Mouse (Mus musculus) hindbrain, embryonic 12.5 days (tissue): ENCODE measurements around the gene Bpifb2. TPM values are rescaled to one million over a fixed set of nuclear protein-coding genes. Genes with fewer than 3 reads are reported as not detected.
"Not testable (repeated sequence)": the region's sequence is repeated elsewhere in the genome, so short reads cannot be mapped to it uniquely, and the experiment has no call there.

Experiments
- ATAC-seq: fragments of 200-750 bp; cut with Nextera tagmentation; 2 replicates; pipeline ENCODE4 v1.8.0; 2017; ENCODE audit warnings: moderate TSS enrichment; ENCODE audit not compliant: low FRiP score
- H3K27ac ChIP-seq: fragments of 300-500 bp; sonication (generic); 2 replicates; pipeline ENCODE4 v1.5.1; 2016; ENCODE audit warnings: mild to moderate bottlenecking
- H3K27me3 ChIP-seq: fragments of 300-500 bp; sonication (generic); 2 replicates; pipeline ENCODE4 v1.6.1; 2016; ENCODE audit warnings: mild to moderate bottlenecking
- H3K36me3 ChIP-seq: fragments of 300-500 bp; sonication (generic); 2 replicates; pipeline ENCODE4 v1.6.1; 2016; ENCODE audit warnings: mild to moderate bottlenecking
- H3K4me1 ChIP-seq: fragments of 300-500 bp; sonication (generic); 2 replicates; pipeline ENCODE4 v1.6.1; 2016
- H3K4me2 ChIP-seq: fragments of 300-500 bp; sonication (generic); replicated peaks from 2 replicates; pipeline ENCODE4 v1.6.1; 2016; ENCODE audit warnings: mild to moderate bottlenecking
- H3K4me3 ChIP-seq: fragments of 300-500 bp; sonication (generic); 2 replicates; pipeline ENCODE4 v1.5.1; 2016; ENCODE audit warnings: mild to moderate bottlenecking
- H3K9ac ChIP-seq: fragments of 300-500 bp; sonication (generic); 2 replicates; pipeline ENCODE4 v1.6.1; 2016; ENCODE audit warnings: mild to moderate bottlenecking, moderate library complexity
- H3K9me3 ChIP-seq: fragments of 300-500 bp; sonication (generic); replicated peaks from 2 replicates; pipeline ENCODE4 v1.6.1; 2016; ENCODE audit warnings: mild to moderate bottlenecking
- WGBS: fragments of 180-500 bp; shearing (Covaris S2); methylation state at CpG from one replicate; pipeline ENCODE4 v1.1.7; 2016; 5-methylcytosine and 5-hydroxymethylcytosine counted together
- polyA plus RNA-seq: library from polyadenylated mRNA; unstranded; fragments of >200 nt; fragmentation: Nextera tagmentation; extraction: Ambion mirVana; gene quantifications from 2 replicates; pipeline ENCODE4 v1.2.1, GENCODE M21; 2016

The Bpifb2 gene
- polyA plus RNA-seq, result not detected in 2 replicates

GRCm38 (mm10) chr2:153874745-153875144 lies at the start of gene Bpifb2:
Gene Bpifb2 (plus strand): TSS chr2:153875045.
- H3K27me3 ChIP-seq, result no peaks in the 10 kb centered on the region; the same call in 1 of the 2 replicates
- WGBS, result 73% methylated on average over 9 of the region's 9 CpGs
- no peaks in the 10 kb centered on the region for H3K36me3 ChIP-seq
- no peak within 1 kb of the TSS for H3K27ac ChIP-seq
- H3K4me2 ChIP-seq, result no peak within 1 kb of the TSS
- no peaks in the 10 kb centered on the region for H3K4me1 ChIP-seq
- no peak for ATAC-seq
- H3K9ac ChIP-seq, result no peak within 1 kb of the TSS
- H3K9me3 ChIP-seq, result no peaks in the 10 kb centered on the region
- H3K4me3 ChIP-seq, result no peak within 1 kb of the TSS

DNA sequence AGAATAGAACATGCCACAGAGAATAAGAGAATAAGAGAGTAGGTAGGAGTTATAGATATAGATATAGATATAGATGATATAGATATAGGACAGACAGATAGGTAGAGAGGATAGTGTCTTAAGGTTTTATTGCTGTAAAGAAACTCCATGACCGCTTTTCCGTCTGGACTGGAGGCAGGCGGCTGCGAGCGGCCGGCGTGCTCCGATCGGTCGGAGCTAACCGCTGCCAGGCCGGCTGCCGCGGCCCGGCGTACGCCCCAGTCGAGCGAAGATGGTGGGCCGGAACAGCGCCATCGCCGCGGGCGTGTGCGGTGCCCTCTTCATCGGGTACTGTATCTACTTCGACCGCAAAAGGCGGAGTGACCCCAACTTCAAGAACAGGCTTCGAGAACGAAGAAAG lies 48.9 kb upstream of the Bpifb2 start:
- H3K4me2 ChIP-seq, H3K27me3 ChIP-seq, ATAC-seq, H3K27ac ChIP-seq, H3K9me3 ChIP-seq, H3K36me3 ChIP-seq, H3K9ac ChIP-seq, H3K4me3 ChIP-seq, H3K4me1 ChIP-seq: not testable (repeated sequence)
- 70% methylated on average over 32 of the region's 32 CpGs for WGBS

DNA sequence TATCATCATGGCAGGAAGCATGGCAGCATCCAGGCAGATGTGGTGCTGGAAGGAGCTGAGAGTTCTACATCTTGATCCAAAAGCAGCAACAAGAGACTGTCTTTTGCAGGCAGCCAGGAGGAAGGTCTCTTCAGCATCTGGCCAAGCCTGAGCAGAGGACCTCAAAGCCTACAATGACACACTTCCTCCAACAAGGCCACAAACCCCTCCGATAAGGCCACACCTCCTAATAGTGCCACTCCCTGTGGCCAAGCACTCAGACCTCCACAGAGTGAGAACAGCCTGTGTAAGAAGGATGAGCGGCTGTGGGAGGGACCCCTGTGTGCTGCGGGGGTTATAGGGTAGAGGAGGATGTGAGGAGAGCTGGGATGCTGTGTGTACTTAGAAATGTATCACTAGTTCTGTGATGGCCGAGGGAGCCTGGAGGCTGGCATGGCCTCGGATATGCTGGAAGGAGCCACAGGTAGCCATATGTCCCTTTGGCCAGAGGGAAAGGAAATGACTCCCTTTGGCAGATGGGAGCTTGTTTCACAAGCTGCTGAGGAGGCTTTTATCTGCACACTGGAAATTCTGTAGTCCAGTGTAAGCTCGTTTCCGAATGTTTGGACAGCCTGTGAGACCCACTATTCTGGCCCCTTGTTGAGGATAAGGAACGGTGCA lies 47.5 kb upstream of the Bpifb2 start:
- Histone ChIP-seq H3K4me2 (no peak overlapping the region), H3K36me3 (no peaks in the 10 kb centered on the region), H3K27me3 (no peaks in the 10 kb centered on the region), H3K9me3 (no peaks in the 10 kb centered on the region), H3K4me3 (no peak overlapping the region), H3K27ac (no peak overlapping the region), H3K4me1 (0 out of 2 replicates have a peak, but pooled peaks cover 3% of the 10 kb centered on the region), H3K9ac (no peak overlapping the region)
- WGBS, result 88% methylated on average over 8 of the region's 8 CpGs
- ATAC-seq, result no peak

GRCm38 (mm10) chr2:153828704-153829103 lies 46.1 kb upstream of the Bpifb2 start:
- WGBS, result 77% methylated on average over 7 of the region's 7 CpGs
- Histone ChIP-seq H3K4me2 (no peak overlapping the region), H3K27ac (no peak overlapping the region), H3K9me3 (no peaks in the 10 kb centered on the region), H3K36me3 (no peaks in the 10 kb centered on the region), H3K27me3 (no peaks in the 10 kb centered on the region), H3K9ac (no peak overlapping the region), H3K4me1 (0 out of 2 replicates have a peak, but pooled peaks cover 3% of the 10 kb centered on the region), H3K4me3 (no peak overlapping the region)
- no peak for ATAC-seq

GRCm38 (mm10) chr2:153833291-153833690 lies 41.6 kb upstream of the Bpifb2 start:
- WGBS, result 89% methylated on average over 8 of the region's 8 CpGs
- H3K4me2 ChIP-seq, result no peak overlapping the region
- no peaks in the 10 kb centered on the region for H3K36me3 ChIP-seq
- no peak overlapping the region for H3K27ac ChIP-seq
- H3K9me3 ChIP-seq, result no peaks in the 10 kb centered on the region
- H3K27me3 ChIP-seq, result no peaks in the 10 kb centered on the region
- no peak for ATAC-seq
- H3K9ac ChIP-seq, result no peak overlapping the region
- no peaks in the 10 kb centered on the region for H3K4me1 ChIP-seq
- H3K4me3 ChIP-seq, result no peak overlapping the region

DNA sequence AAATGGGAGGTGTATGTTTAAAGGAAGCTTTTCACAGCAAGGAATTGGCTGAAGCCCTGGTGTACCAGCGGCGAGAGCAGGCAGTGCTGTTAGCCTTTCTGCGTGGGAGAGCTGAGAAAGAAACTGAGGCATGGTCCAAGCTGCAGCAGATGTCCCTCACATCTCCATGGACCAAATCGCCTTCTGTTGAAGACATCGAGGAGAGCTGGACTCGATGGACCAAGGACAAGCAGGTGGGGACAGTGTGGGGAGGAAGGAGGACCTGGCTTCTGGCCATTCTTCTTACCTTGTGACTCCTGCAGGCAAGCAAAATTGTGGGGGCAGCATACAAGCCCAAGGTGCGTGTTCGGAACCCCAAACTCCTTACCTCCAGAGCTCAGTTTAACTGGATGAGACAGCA lies 32.0 kb upstream of the Bpifb2 start:
- no peaks in the 10 kb centered on the region for H3K27me3 ChIP-seq
- no peak overlapping the region for H3K9ac ChIP-seq
- no peak overlapping the region for H3K4me2 ChIP-seq
- 87% methylated on average over 8 of the region's 8 CpGs for WGBS
- no peak overlapping the region for H3K4me3 ChIP-seq
- no peak for ATAC-seq
- no peaks in the 10 kb centered on the region for H3K36me3 ChIP-seq
- H3K4me1 ChIP-seq, result peaks cover 3% of the 10 kb centered on the region; the same call in 1 of the 2 replicates
- H3K27ac ChIP-seq, result no peak overlapping the region
- no peaks in the 10 kb centered on the region for H3K9me3 ChIP-seq

- Histone ChIP-seq H3K4me2 (no peak overlapping the region), H3K4me3 (no peak overlapping the region), H3K27me3 (no peaks in the 10 kb centered on the region), H3K36me3 (no peaks in the 10 kb centered on the region), H3K4me1 (no peaks in the 10 kb centered on the region), H3K27ac (no peak overlapping the region), H3K9me3 (no peaks in the 10 kb centered on the region; the same call in 1 of the 2 replicates), H3K9ac (no peak overlapping the region)
- 76% methylated on average over 3 of the region's 3 CpGs for WGBS
- ATAC-seq, result no peak
These were observed 26.5 kb upstream of the Bpifb2 start for GRCm38 (mm10) chr2:153848389-153848788.

DNA sequence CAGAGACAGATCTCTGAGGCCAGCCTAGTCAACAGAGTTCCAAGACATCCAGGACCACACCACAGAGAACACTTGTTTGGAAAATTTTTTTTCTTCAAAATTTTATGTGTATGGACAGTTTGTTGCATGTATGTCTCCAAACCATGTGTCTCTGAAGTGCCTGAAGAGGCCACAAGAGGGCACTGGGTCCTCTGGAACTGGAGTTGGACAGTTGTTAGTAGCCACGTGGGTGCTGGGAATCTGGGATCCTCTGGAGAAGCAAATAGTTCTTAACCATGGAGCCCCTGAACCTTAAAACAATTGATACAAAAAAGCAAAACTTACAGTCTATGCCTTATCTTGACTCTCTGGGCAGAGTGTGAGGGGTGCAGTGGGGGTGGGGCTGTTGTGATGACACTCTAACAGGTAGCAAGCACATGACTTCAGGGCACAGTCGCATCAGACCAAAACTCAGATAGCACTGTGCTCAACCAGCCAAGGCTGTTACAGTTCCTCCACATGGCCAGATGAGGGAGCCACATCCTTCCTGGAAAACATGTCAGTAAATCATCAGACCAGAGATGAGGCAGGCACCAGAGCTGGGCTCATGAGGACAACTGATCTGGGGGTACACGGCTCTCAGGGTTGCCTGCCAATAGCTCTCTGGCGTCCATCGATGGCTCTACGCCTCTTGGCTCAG lies 24.4 kb upstream of the Bpifb2 start:
- no peaks in the 10 kb centered on the region for H3K36me3 ChIP-seq
- no peaks in the 10 kb centered on the region; the same call in 1 of the 2 replicates for H3K9me3 ChIP-seq
- no peaks in the 10 kb centered on the region for H3K4me1 ChIP-seq
- no peak overlapping the region for H3K27ac ChIP-seq
- no peak overlapping the region for H3K4me2 ChIP-seq
- no peak overlapping the region for H3K9ac ChIP-seq
- no peak overlapping the region for H3K4me3 ChIP-seq
- WGBS, result 90% methylated on average over 6 of the region's 6 CpGs
- no peak for ATAC-seq
- H3K27me3 ChIP-seq, result no peaks in the 10 kb centered on the region

DNA sequence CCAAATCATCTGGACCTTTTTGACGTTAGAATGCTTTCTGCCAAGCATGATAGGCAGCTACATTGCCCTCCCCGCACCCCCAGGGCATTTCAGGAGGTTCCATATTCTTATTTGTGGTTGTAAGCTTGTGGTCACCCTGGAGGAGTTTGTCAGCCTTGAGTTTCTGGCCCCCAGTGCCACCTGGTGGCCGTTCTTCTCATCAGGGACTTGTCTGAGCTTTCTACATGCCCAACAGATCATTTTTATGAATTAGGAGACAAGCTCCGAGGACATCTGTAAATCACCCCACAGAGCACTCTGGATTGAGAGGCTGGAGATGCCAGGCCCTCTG lies 23.9 kb upstream of the Bpifb2 start:
- Histone ChIP-seq H3K27me3 (no peaks in the 10 kb centered on the region), H3K4me3 (no peak overlapping the region), H3K36me3 (no peaks in the 10 kb centered on the region), H3K27ac (no peak overlapping the region), H3K4me1 (no peaks in the 10 kb centered on the region), H3K4me2 (no peak overlapping the region), H3K9me3 (no peaks in the 10 kb centered on the region; the same call in 1 of the 2 replicates), H3K9ac (no peak overlapping the region)
- no peak for ATAC-seq
- 52% methylated on average over 4 of the region's 4 CpGs for WGBS

DNA sequence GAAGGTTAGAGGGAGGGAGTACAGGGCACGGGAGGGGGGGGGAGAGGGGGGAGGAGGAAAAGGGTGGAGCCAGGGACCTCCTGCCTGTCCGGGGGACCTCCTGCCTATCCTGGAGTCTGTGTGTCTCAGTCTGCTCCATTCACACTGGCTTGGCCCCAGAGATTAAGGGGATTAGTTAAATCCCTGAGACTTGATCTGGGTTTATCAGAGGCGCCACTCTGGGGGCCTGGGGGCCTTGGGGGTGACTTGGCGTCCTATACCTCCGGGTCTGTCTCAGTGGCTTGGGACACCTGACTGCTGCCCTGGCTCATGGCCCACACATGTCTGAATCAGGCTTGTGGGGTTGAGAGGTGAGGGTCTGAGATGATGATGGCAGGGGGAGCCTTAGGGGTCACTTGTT lies 21.3 kb upstream of the Bpifb2 start:
- Histone ChIP-seq H3K4me3 (no peak overlapping the region), H3K4me1 (no peaks in the 10 kb centered on the region), H3K27ac (no peak overlapping the region), H3K36me3 (no peaks in the 10 kb centered on the region), H3K4me2 (no peak overlapping the region), H3K27me3 (no peaks in the 10 kb centered on the region; the same call in 1 of the 2 replicates), H3K9ac (no peak overlapping the region), H3K9me3 (no peaks in the 10 kb centered on the region; the same call in 1 of the 2 replicates)
- ATAC-seq, result no peak
- WGBS, result 24% methylated on average over 5 of the region's 5 CpGs

- H3K4me1 ChIP-seq, result no peaks in the 10 kb centered on the region
- no peak overlapping the region for H3K4me3 ChIP-seq
- H3K9ac ChIP-seq, result no peak overlapping the region
- H3K27me3 ChIP-seq, result no peaks in the 10 kb centered on the region; the same call in 1 of the 2 replicates
- H3K27ac ChIP-seq, result no peak overlapping the region
- no peaks in the 10 kb centered on the region for H3K36me3 ChIP-seq
- no peak overlapping the region for H3K4me2 ChIP-seq
- WGBS, result 73% methylated on average over 2 of the region's 2 CpGs
- no peaks in the 10 kb centered on the region for H3K9me3 ChIP-seq
- ATAC-seq, result no peak
These were observed 15.3 kb upstream of the Bpifb2 start for GRCm38 (mm10) chr2:153859581-153859980.

DNA sequence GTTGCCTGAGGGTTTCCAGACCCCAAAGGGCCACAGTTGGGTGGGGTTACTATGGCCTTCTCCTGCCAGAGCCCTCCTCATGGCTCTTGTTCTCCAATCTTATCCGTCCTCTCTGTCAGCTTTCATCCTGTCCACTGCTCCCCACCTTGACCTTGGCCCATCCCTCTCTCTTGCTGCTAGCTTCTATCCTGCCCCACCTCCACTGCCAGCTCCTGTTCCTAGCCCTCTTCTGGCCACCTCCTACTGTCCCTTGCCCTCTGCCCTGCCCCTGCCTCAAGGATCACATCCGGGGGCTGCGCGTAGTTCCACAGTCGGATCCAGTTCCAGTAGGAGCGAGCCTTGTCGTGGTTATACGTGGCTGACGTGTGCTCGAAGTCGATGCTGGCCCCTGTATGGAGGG lies 14.5 kb upstream of the Bpifb2 start:
- Histone ChIP-seq H3K9me3 (no peaks in the 10 kb centered on the region), H3K27ac (no peak overlapping the region), H3K4me2 (no peak overlapping the region), H3K27me3 (no peaks in the 10 kb centered on the region; the same call in 1 of the 2 replicates), H3K4me1 (no peaks in the 10 kb centered on the region), H3K36me3 (no peaks in the 10 kb centered on the region), H3K4me3 (no peak overlapping the region), H3K9ac (no peak overlapping the region)
- WGBS, result 91% methylated on average over 11 of the region's 11 CpGs
- no peak for ATAC-seq

GRCm38 (mm10) chr2:153860715-153861114 lies 14.1 kb upstream of the Bpifb2 start:
- Histone ChIP-seq H3K9me3 (no peaks in the 10 kb centered on the region), H3K27ac (no peak overlapping the region), H3K36me3 (no peaks in the 10 kb centered on the region), H3K4me2 (no peak overlapping the region), H3K9ac (no peak overlapping the region), H3K4me3 (no peak overlapping the region), H3K27me3 (no peaks in the 10 kb centered on the region; the same call in 1 of the 2 replicates), H3K4me1 (no peaks in the 10 kb centered on the region)
- ATAC-seq, result no peak
- WGBS, result 82% methylated on average over 3 of the region's 3 CpGs
